Mouse (Mus musculus): ENCODE data around the gene Rsbn1l. TPM values are rescaled to one million over a fixed set of nuclear protein-coding genes. Genes with fewer than 3 reads are reported as not detected.

Rsbn1l gene
- 10 to 100 TPM; 14.2 to 16.8 TPM for total RNA-seq (2021)
- long read RNA-seq, experiment 1, partial matches to known transcripts, result 14 of 19 reads
- long read RNA-seq, experiment 1, other reads (novel, unspliced or antisense), result 5 of 19 reads
- long read RNA-seq, experiment 2, full-length matches to known transcripts, result 1 of 6 reads
- long read RNA-seq, experiment 2, partial matches to known transcripts, result 2 of 6 reads
- long read RNA-seq, experiment 2, other reads (novel, unspliced or antisense), result 3 of 6 reads

- DNase-seq, result no peak
Measured at GRCm38 (mm10) chr5:20956298-20956697, at the start of gene Rsbn1l. Gene Rsbn1l (minus strand): TSS chr5:20956398.

- DNase-seq, result no peak
Measured at GRCm38 (mm10) chr5:21002723-21003122, 46.5 kb upstream of the Rsbn1l start.

GRCm38 (mm10) chr5:21001622-21002315, 45.6 kb upstream of the Rsbn1l start:
- no peak for DNase-seq

GRCm38 (mm10) chr5:20998427-20998826, 42.2 kb upstream of the Rsbn1l start:
- DNase-seq, result no peak

- DNase-seq, result no peak
Measured at GRCm38 (mm10) chr5:20997555-20997954, 41.4 kb upstream of the Rsbn1l start.

GRCm38 (mm10) chr5:20990062-20990809, 34.0 kb upstream of the Rsbn1l start:
- no peak for DNase-seq

- no peak for DNase-seq
Measured at GRCm38 (mm10) chr5:20986271-20986670, 30.1 kb upstream of the Rsbn1l start.

- no peak for DNase-seq
Measured at GRCm38 (mm10) chr5:20983505-20983904, 27.3 kb upstream of the Rsbn1l start.

GRCm38 (mm10) chr5:20974690-20975089, 18.5 kb upstream of the Rsbn1l start:
- DNase-seq, result no peak

- no peak for DNase-seq
Measured at GRCm38 (mm10) chr5:20973999-20974398, 17.8 kb upstream of the Rsbn1l start.

- no peak for DNase-seq
Measured at GRCm38 (mm10) chr5:20973069-20973468, 16.9 kb upstream of the Rsbn1l start.

GRCm38 (mm10) chr5:20968963-20969362, 12.8 kb upstream of the Rsbn1l start:
- DNase-seq, result peak; percentile 67 to 79

GRCm38 (mm10) chr5:20968493-20968892, 12.3 kb upstream of the Rsbn1l start:
- DNase-seq, result no peak

GRCm38 (mm10) chr5:20967942-20968341, 11.7 kb upstream of the Rsbn1l start:
- no peak for DNase-seq

- no peak for DNase-seq
Measured at GRCm38 (mm10) chr5:20964446-20964845, 8.2 kb upstream of the Rsbn1l start.

GRCm38 (mm10) chr5:20963295-20963694, 7.1 kb upstream of the Rsbn1l start:
- DNase-seq, result no peak

- DNase-seq, result no peak
Measured at GRCm38 (mm10) chr5:20960927-20961326, 4.7 kb upstream of the Rsbn1l start.

- DNase-seq, result no peak
Measured at GRCm38 (mm10) chr5:20955114-20955835, 923 bp downstream of the Rsbn1l start.

GRCm38 (mm10) chr5:20952337-20952925, 3.8 kb downstream of the Rsbn1l start:
- DNase-seq, result no peak

GRCm38 (mm10) chr5:20951666-20952281, 4.4 kb downstream of the Rsbn1l start:
- DNase-seq, result peak; percentile 98

- DNase-seq, result peak; percentile 59 to 69
Measured at GRCm38 (mm10) chr5:20950855-20951650, 5.1 kb downstream of the Rsbn1l start.

Measured in adrenal gland, postnatal 36 days (tissue).